Mouse (Mus musculus) embryonic fibroblast, embryonic 13.5 days (primary cell): ENCODE results near the gene Samm50.

ENCODE experiments used
- CTCF ChIP-seq: IDR thresholded peaks from 2 replicates; pipeline ENCODE4 v1.5.1; 2011; ENCODE audit warnings: mild to moderate bottlenecking, control low read depth, low read length, moderate library complexity, borderline replicate concordance; ENCODE audit not compliant: insufficient read depth
- POLR2A ChIP-seq: IDR thresholded peaks from 2 replicates; pipeline ENCODE4 v1.6.1; 2011; ENCODE audit warnings: low read depth, mild to moderate bottlenecking, control low read depth, low read length, moderate library complexity

GRCm38 (mm10) chr15:84231113-84231712 is 39.2 kb downstream of the Samm50 start:
- no peak for TF ChIP-seq CTCF
- no peak for TF ChIP-seq POLR2A
